Mouse (Mus musculus) thymus, adult 2 months (tissue): ENCODE data around the gene Ddit4l. TPM values are rescaled to one million over a fixed set of nuclear protein-coding genes. Genes with fewer than 3 reads are reported as not detected.

Source experiments
- DNase-seq: peaks from one replicate; pipeline ENCODE4 v3.0.0; 2021
- H3K27ac ChIP-seq: fragments of 200-500 bp; 2 replicates; pipeline ENCODE4 v1.5.1; 2012; ENCODE audit warnings: low read length, control low read depth; ENCODE audit not compliant: control insufficient read depth, insufficient read depth
- H3K27me3 ChIP-seq: fragments of 200-500 bp; 2 replicates; pipeline ENCODE4 v1.6.1; 2012; ENCODE audit warnings: mild to moderate bottlenecking, low read length, moderate library complexity, mixed read lengths; ENCODE audit not compliant: control insufficient read depth, insufficient read depth
- H3K36me3 ChIP-seq: fragments of 200-500 bp; 2 replicates; pipeline ENCODE4 v1.6.1; 2012; ENCODE audit warnings: mild to moderate bottlenecking, low read length, moderate library complexity; ENCODE audit not compliant: control insufficient read depth, insufficient read depth
- H3K4me1 ChIP-seq: fragments of 200-500 bp; replicated peaks from 2 replicates; pipeline ENCODE4 v1.6.1; 2012; ENCODE audit warnings: low read length; ENCODE audit not compliant: control insufficient read depth, insufficient read depth
- H3K4me3 ChIP-seq: fragments of 200-500 bp; 2 replicates; pipeline ENCODE4 v1.5.1; 2012; ENCODE audit warnings: mild to moderate bottlenecking, low read length, control low read depth, moderate library complexity; ENCODE audit not compliant: control insufficient read depth, insufficient read depth
- CTCF ChIP-seq: fragments of 200-500 bp; IDR thresholded peaks from 2 replicates; pipeline ENCODE4 v1.5.1; 2012; ENCODE audit warnings: mild to moderate bottlenecking, control low read depth, low read length, moderate library complexity, borderline replicate concordance; ENCODE audit not compliant: control insufficient read depth, poor library complexity, insufficient read depth; ENCODE audit errors: extremely low read depth
- POLR2A ChIP-seq: fragments of 200-500 bp; IDR thresholded peaks from 2 replicates; pipeline ENCODE4 v1.6.1; 2012; ENCODE audit warnings: mild to moderate bottlenecking, low read length, control low read depth, moderate library complexity; ENCODE audit not compliant: control insufficient read depth, poor library complexity, insufficient read depth; ENCODE audit errors: extremely low read depth
- WGBS: fragments of 180-500 bp; shearing (Covaris S2); methylation state at CpG from one replicate; pipeline ENCODE4 v1.1.7; 2018; 5-methylcytosine and 5-hydroxymethylcytosine counted together
- polyA plus RNA-seq: library from polyadenylated mRNA; depleted of rRNA; stranded (reverse); fragments of >200 nt; gene quantifications from 2 replicates; pipeline ENCODE4 v1.2.3, GENCODE M21; 2012

Gene Ddit4l
- polyA plus RNA-seq, 1 experiment = 1.4 TPM

DNA sequence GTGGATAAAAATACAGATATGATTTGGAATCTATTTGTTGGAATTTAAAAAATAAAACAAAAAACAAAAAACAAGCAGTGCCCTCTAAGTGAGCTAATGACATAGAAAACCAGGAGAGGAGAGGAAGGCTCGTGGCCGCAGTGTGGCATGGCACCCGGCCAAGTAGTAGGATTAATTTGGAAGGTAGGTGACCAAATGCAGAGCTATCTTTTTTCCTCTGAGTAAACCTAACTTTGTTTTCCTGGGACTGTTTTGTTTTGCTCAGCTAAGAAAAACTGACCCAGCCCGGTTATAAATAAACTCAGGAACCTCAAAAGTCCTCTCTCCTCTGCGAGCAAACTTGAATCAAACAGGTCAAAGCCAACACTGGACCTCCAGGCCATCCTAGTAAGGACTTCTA, 3.6 kb downstream of the Ddit4l start:
- no peaks in the 10 kb centered on the region; the same call in 1 of the 2 replicates for H3K27me3 ChIP-seq
- H3K36me3 ChIP-seq = no peaks in the 10 kb centered on the region
- no peak overlapping the region for H3K4me3 ChIP-seq
- H3K4me1 ChIP-seq = peaks cover 3% of the 10 kb centered on the region
- DNase-seq = no peak
- TF ChIP-seq CTCF (no peak), POLR2A (no peak)
- H3K27ac ChIP-seq = no peak overlapping the region
- 60% methylated on average over 5 of the region's 5 CpGs for WGBS

GRCm38 (mm10) chr3:137633726-137634125, 12.3 kb downstream of the Ddit4l start:
- no peak for DNase-seq
- no peak overlapping the region for H3K4me3 ChIP-seq
- no peaks in the 10 kb centered on the region for H3K4me1 ChIP-seq
- H3K27ac ChIP-seq = no peak overlapping the region
- WGBS = 91% methylated on average over 10 of the region's 10 CpGs
- TF ChIP-seq CTCF = no peak
- TF ChIP-seq POLR2A = no peak
- no peaks in the 10 kb centered on the region for H3K27me3 ChIP-seq
- no peaks in the 10 kb centered on the region for H3K36me3 ChIP-seq

GRCm38 (mm10) chr3:137636571-137636970, 15.2 kb downstream of the Ddit4l start:
- no peaks in the 10 kb centered on the region for H3K36me3 ChIP-seq
- H3K4me1 ChIP-seq = no peaks in the 10 kb centered on the region
- no peaks in the 10 kb centered on the region for H3K27me3 ChIP-seq
- 92% methylated on average over 4 of the region's 4 CpGs for WGBS
- H3K27ac ChIP-seq = no peak overlapping the region
- H3K4me3 ChIP-seq = no peak overlapping the region
- no peak for DNase-seq
- TF ChIP-seq CTCF (no peak), POLR2A (no peak)

GRCm38 (mm10) chr3:137641238-137641637, 19.8 kb downstream of the Ddit4l start:
- no peak overlapping the region for H3K27ac ChIP-seq
- no peaks in the 10 kb centered on the region for H3K4me1 ChIP-seq
- no peaks in the 10 kb centered on the region for H3K36me3 ChIP-seq
- WGBS = 92% methylated on average over 5 of the region's 5 CpGs
- TF ChIP-seq POLR2A (no peak), CTCF (no peak)
- no peak overlapping the region for H3K4me3 ChIP-seq
- no peak for DNase-seq
- no peaks in the 10 kb centered on the region for H3K27me3 ChIP-seq

GRCm38 (mm10) chr3:137642137-137642536, 20.7 kb downstream of the Ddit4l start:
- TF ChIP-seq POLR2A = no peak
- no peak for TF ChIP-seq CTCF
- H3K27me3 ChIP-seq = no peaks in the 10 kb centered on the region
- H3K36me3 ChIP-seq = no peaks in the 10 kb centered on the region
- no peak overlapping the region for H3K27ac ChIP-seq
- no peaks in the 10 kb centered on the region for H3K4me1 ChIP-seq
- WGBS = 77% methylated on average over 8 of the region's 8 CpGs
- no peak for DNase-seq
- H3K4me3 ChIP-seq = no peak overlapping the region

DNA sequence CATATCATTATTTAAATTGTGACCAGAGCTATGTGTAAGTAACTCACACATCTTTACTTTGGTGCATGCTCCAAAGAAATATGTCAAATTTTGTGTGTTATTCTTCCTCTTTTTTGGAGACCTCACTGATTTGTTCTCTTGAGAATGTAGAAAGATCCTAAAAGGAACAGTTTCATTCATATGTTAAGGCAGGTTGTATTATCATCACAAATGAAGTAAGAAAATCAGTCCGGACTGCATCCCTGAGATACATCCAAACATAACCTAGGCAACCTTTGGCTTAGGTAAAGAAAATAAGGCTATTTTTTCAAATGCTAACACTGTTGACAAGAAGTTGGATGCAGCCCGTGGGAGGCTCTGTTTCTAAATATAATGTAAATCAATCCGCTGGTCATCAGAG, 21.2 kb downstream of the Ddit4l start:
- Histone ChIP-seq H3K36me3 (no peaks in the 10 kb centered on the region), H3K27ac (no peak overlapping the region), H3K27me3 (no peaks in the 10 kb centered on the region), H3K4me1 (no peaks in the 10 kb centered on the region), H3K4me3 (no peak overlapping the region)
- DNase-seq = no peak
- 94% methylated on average over 3 of the region's 3 CpGs for WGBS
- TF ChIP-seq POLR2A (no peak), CTCF (no peak)

GRCm38 (mm10) chr3:137644081-137644480, 22.7 kb downstream of the Ddit4l start:
- no peak for DNase-seq
- H3K27ac ChIP-seq = no peak overlapping the region
- H3K36me3 ChIP-seq = no peaks in the 10 kb centered on the region
- 83% methylated on average over 3 of the region's 3 CpGs for WGBS
- H3K27me3 ChIP-seq = no peaks in the 10 kb centered on the region
- no peak for TF ChIP-seq POLR2A
- TF ChIP-seq CTCF = no peak
- H3K4me3 ChIP-seq = no peak overlapping the region
- no peaks in the 10 kb centered on the region for H3K4me1 ChIP-seq
